Mouse (Mus musculus) CH12.LX (cell line): ENCODE data around the gene Dnaaf1. TPM values are rescaled to one million over a fixed set of nuclear protein-coding genes. Genes with fewer than 3 reads are reported as not detected.

Experiments
- DNase-seq: peaks from one replicate; pipeline ENCODE4 v3.0.0-alpha.2; 2013; ENCODE audit errors: extremely low read depth
- H3K27ac ChIP-seq: 2 replicates; pipeline ENCODE4 v1.5.1; 2012; ENCODE audit warnings: low read depth, mild to moderate bottlenecking, control low read depth, moderate library complexity; ENCODE audit not compliant: insufficient read depth
- H3K27me3 ChIP-seq: replicated peaks from 2 replicates; pipeline ENCODE3; 2012; ENCODE audit warnings: inconsistent platforms
- H3K36me3 ChIP-seq, 2 experiments: replicated peaks in 1 of 2; 2 replicates each; pipeline versions ENCODE3 to v1.6.1; 2012; ENCODE audit warnings: inconsistent platforms in 1 of 2, low read length in 1 of 2, mild to moderate bottlenecking in 1 of 2, mixed read lengths in 1 of 2, moderate library complexity in 1 of 2; ENCODE audit not compliant: control insufficient read depth in 1 of 2, insufficient read depth in 1 of 2
- H3K4me1 ChIP-seq, 2 experiments: 2 replicates each; pipeline ENCODE4 v1.6.1; 2012; ENCODE audit warnings: inconsistent platforms in 1 of 2, moderate library complexity in 1 of 2; ENCODE audit not compliant: insufficient read depth in 2 of 2, control insufficient read depth in 1 of 2
- H3K4me2 ChIP-seq: 2 replicates; pipeline ENCODE4 v1.6.1; 2012; ENCODE audit warnings: low read depth, mild to moderate bottlenecking, control low read depth; ENCODE audit not compliant: poor library complexity, insufficient read depth, severe bottlenecking
- H3K4me3 ChIP-seq, 3 experiments: fragments of 150-350 bp in 1 of 3; sonication (generic) in 1 of 3; replicated peaks in 1 of 3; 2 replicates each; pipeline versions ENCODE3 to v1.5.1; 2011 to 2012; ENCODE audit warnings: low read depth in 2 of 3, low read length in 2 of 3, mild to moderate bottlenecking in 2 of 3, moderate library complexity in 2 of 3, control low read depth in 1 of 3, improper control_type of control experiment in 1 of 3, inconsistent platforms in 1 of 3, mixed read lengths in 1 of 3; ENCODE audit not compliant: poor library complexity in 1 of 3
- H3K79me2 ChIP-seq: replicated peaks from 2 replicates; pipeline ENCODE4 v1.6.1; 2012; ENCODE audit warnings: mild to moderate bottlenecking, moderate library complexity; ENCODE audit not compliant: control insufficient read depth, poor library complexity, insufficient read depth, severe bottlenecking; ENCODE audit errors: extremely low read depth
- H3K9ac ChIP-seq: 2 replicates; pipeline ENCODE4 v1.6.1; 2012; ENCODE audit warnings: low read depth, mild to moderate bottlenecking, control low read depth, moderate library complexity; ENCODE audit not compliant: insufficient read depth
- H3K9me3 ChIP-seq: replicated peaks from 2 replicates; pipeline ENCODE3; 2012; ENCODE audit warnings: low read length, inconsistent platforms, mixed read lengths
- BHLHE40 ChIP-seq: IDR thresholded peaks from 2 replicates; pipeline ENCODE4 v1.6.1; 2011; ENCODE audit warnings: mild to moderate bottlenecking, low read depth, low read length, improper control_type of control experiment
- CHD1 ChIP-seq: IDR thresholded peaks from 2 replicates; pipeline ENCODE4 v1.6.1; 2012; ENCODE audit warnings: low read depth, low read length, improper control_type of control experiment, inconsistent platforms
- CHD2 ChIP-seq: IDR thresholded peaks from 2 replicates; pipeline ENCODE4 v1.6.1; 2011; ENCODE audit warnings: low read length, improper control_type of control experiment
- E2F4 ChIP-seq: IDR thresholded peaks from 2 replicates; pipeline ENCODE4 v1.6.1; 2011; ENCODE audit warnings: low read depth, low read length, improper control_type of control experiment; ENCODE audit not compliant: insufficient replicate concordance
- EP300 ChIP-seq: IDR thresholded peaks from 2 replicates; pipeline ENCODE4 v1.6.1; 2011; ENCODE audit warnings: low read length, improper control_type of control experiment
- GABPA ChIP-seq: IDR thresholded peaks from 2 replicates; pipeline ENCODE4 v1.6.1; 2012; ENCODE audit warnings: low read depth, low read length, improper control_type of control experiment, inconsistent platforms; ENCODE audit not compliant: insufficient replicate concordance
- HCFC1 ChIP-seq: IDR thresholded peaks from 2 replicates; pipeline ENCODE4 v1.6.1; 2012; ENCODE audit warnings: low read depth, mild to moderate bottlenecking, inconsistent platforms, low read length, improper control_type of control experiment
- IRF4 ChIP-seq: IDR thresholded peaks from 2 replicates; pipeline ENCODE4 v1.6.1; 2014; ENCODE audit warnings: low read depth, mild to moderate bottlenecking, inconsistent platforms, low read length, improper control_type of control experiment
- JUND ChIP-seq: conservative IDR thresholded peaks from 2 replicates; pipeline ENCODE4 v1.6.1; 2011; ENCODE audit warnings: low read depth, low read length, improper control_type of control experiment
- MAX ChIP-seq: IDR thresholded peaks from 2 replicates; pipeline ENCODE4 v1.6.1; 2011; ENCODE audit warnings: low read length, improper control_type of control experiment
- MEF2A ChIP-seq: IDR thresholded peaks from 2 replicates; pipeline ENCODE4 v1.6.1; 2014; ENCODE audit warnings: low read depth, mild to moderate bottlenecking, inconsistent platforms, low read length, improper control_type of control experiment, borderline replicate concordance
- MXI1 ChIP-seq: IDR thresholded peaks from 2 replicates; pipeline ENCODE4 v1.6.1; 2011; ENCODE audit warnings: mild to moderate bottlenecking, low read depth, low read length, improper control_type of control experiment
- NRF1 ChIP-seq: IDR thresholded peaks from 2 replicates; pipeline ENCODE4 v1.6.1; 2014; ENCODE audit warnings: low read depth, mild to moderate bottlenecking, inconsistent platforms, low read length, improper control_type of control experiment, moderate library complexity
- POLR2AphosphoS2 ChIP-seq: IDR thresholded peaks from 2 replicates; pipeline ENCODE4 v1.6.1; 2011; ENCODE audit warnings: low read depth, low read length, improper control_type of control experiment
- RAD21 ChIP-seq: IDR thresholded peaks from 2 replicates; pipeline ENCODE4 v1.6.1; 2011; ENCODE audit warnings: low read depth, mild to moderate bottlenecking, low read length, improper control_type of control experiment, moderate library complexity
- RCOR1 ChIP-seq: conservative IDR thresholded peaks from 2 replicates; pipeline ENCODE4 v1.6.1; 2012; ENCODE audit warnings: low read depth, mild to moderate bottlenecking, inconsistent platforms, low read length, improper control_type of control experiment
- SMC3 ChIP-seq: IDR thresholded peaks from 2 replicates; pipeline ENCODE4 v1.6.1; 2011; ENCODE audit warnings: low read depth, low read length, improper control_type of control experiment
- TBP ChIP-seq: conservative IDR thresholded peaks from 2 replicates; pipeline ENCODE4 v1.6.1; 2011; ENCODE audit warnings: low read depth, low read length, improper control_type of control experiment
- TCF12 ChIP-seq: IDR thresholded peaks from 2 replicates; pipeline ENCODE4 v1.6.1; 2014; ENCODE audit warnings: low read depth, mild to moderate bottlenecking, inconsistent platforms, low read length, improper control_type of control experiment
- UBTF ChIP-seq: IDR thresholded peaks from 2 replicates; pipeline ENCODE4 v1.6.1; 2012; ENCODE audit warnings: low read depth, mild to moderate bottlenecking, inconsistent platforms, low read length, improper control_type of control experiment, moderate library complexity
- USF1 ChIP-seq: IDR thresholded peaks from 2 replicates; pipeline ENCODE4 v1.6.1; 2014; ENCODE audit warnings: low read depth, mild to moderate bottlenecking, inconsistent platforms, low read length, improper control_type of control experiment
- USF2 ChIP-seq: conservative IDR thresholded peaks from 2 replicates; pipeline ENCODE4 v1.6.1; 2011; ENCODE audit warnings: low read depth, low read length, improper control_type of control experiment
- ZC3H11A ChIP-seq: IDR thresholded peaks from 2 replicates; pipeline ENCODE4 v1.6.1; 2012; ENCODE audit warnings: low read depth, mild to moderate bottlenecking, inconsistent platforms, low read length, improper control_type of control experiment
- ZMIZ1 ChIP-seq: IDR thresholded peaks from 2 replicates; pipeline ENCODE4 v1.6.1; 2012; ENCODE audit warnings: low read depth, mild to moderate bottlenecking, inconsistent platforms, low read length, improper control_type of control experiment
- ZNF384 ChIP-seq: IDR thresholded peaks from 2 replicates; pipeline ENCODE4 v1.6.1; 2012; ENCODE audit warnings: low read depth, low read length, improper control_type of control experiment, inconsistent platforms
- dilution Hi-C: fragments of 300-500 bp; cut with MboI; formaldehyde crosslinking; loops from 2 replicates; pipeline ENCODE4 v1.14.3; 2020; ENCODE audit warnings: low sequenced_read_pairs; ENCODE audit not compliant: extremely low pct_unique_long_range_greater_than_20kb, extremely low pct_ligation_motif_present
- in situ Hi-C: fragments of 300-500 bp; cut with MboI; formaldehyde crosslinking; loops from 3 replicates; pipeline ENCODE4 v1.14.3; 2019; ENCODE audit warnings: low sequenced_read_pairs, low pct_ligation_motif_present, low pct_unique_long_range_greater_than_20kb, mixed read lengths
- polyA plus RNA-seq: library from polyadenylated mRNA; unstranded; fragments of >175 nt; gene quantifications from 2 replicates; pipeline ENCODE4 v1.2.1, GENCODE M21; 2012; ENCODE audit warnings: low read depth; ENCODE audit not compliant: insufficient read length
- total RNA-seq, 2 experiments: library from RNA; depleted of rRNA; stranded (reverse); fragments of 300-350 nt in 1 of 2; fragments of >200 nt in 1 of 2; gene quantifications; 2 replicates each; pipeline ENCODE4 v1.2.3; 2012 to 2014

The Dnaaf1 gene
- total and polyA plus RNA-seq, 3 experiments: 0.25 TPM; not detected in 2

DNA sequence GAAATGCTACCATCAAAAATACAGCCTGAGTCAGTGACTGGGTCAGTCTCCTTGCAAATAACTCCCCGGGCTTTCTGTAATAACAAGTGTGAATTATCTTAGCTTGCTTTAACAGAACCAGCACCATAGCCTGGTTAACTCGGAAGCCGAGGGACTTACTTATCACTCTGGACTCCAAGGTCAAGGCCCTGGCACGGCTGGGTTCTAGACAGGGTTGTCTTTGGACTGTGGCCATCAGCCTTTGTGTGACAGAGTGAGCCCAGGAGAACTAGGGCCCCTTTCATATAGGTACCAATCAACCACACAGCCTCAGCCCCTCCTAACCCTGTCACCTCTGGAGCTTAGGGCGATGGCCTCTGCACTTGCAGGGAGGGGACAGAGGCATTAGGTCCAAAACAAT lies 66.0 kb downstream of the Dnaaf1 start:
- DNase-seq: no peak
- H3K4me2 ChIP-seq: no peak overlapping the region
- H3K9me3 ChIP-seq: peaks cover 5% of the 10 kb centered on the region
- no peaks in the 10 kb centered on the region for H3K79me2 ChIP-seq
- H3K4me1 ChIP-seq: no peaks in the 10 kb centered on the region
- H3K27ac ChIP-seq: no peak overlapping the region
- H3K36me3 ChIP-seq: no peaks in the 10 kb centered on the region
- H3K9ac ChIP-seq: no peak overlapping the region
- in situ Hi-C loops (no loop called here), dilution Hi-C loops (no loop called here)
- peaks cover 74% of the 10 kb centered on the region for H3K27me3 ChIP-seq
- H3K4me3 ChIP-seq: no peak overlapping the region
- TF ChIP-seq MXI1: no peak
- no peak for TF ChIP-seq JUND
- TF ChIP-seq SMC3: no peak
- no peak for TF ChIP-seq CHD1
- no peak for TF ChIP-seq MEF2A
- TF ChIP-seq NRF1: no peak
- no peak for TF ChIP-seq E2F4
- TF ChIP-seq BHLHE40: no peak
- TF ChIP-seq TBP: no peak
- TF ChIP-seq ZNF384: no peak
- TF ChIP-seq IRF4: no peak
- no peak for TF ChIP-seq UBTF
- TF ChIP-seq GABPA: no peak
- no peak for TF ChIP-seq USF1
- TF ChIP-seq ZMIZ1: no peak
- TF ChIP-seq CHD2: no peak
- no peak for TF ChIP-seq ZC3H11A
- no peak for TF ChIP-seq MAX

DNA sequence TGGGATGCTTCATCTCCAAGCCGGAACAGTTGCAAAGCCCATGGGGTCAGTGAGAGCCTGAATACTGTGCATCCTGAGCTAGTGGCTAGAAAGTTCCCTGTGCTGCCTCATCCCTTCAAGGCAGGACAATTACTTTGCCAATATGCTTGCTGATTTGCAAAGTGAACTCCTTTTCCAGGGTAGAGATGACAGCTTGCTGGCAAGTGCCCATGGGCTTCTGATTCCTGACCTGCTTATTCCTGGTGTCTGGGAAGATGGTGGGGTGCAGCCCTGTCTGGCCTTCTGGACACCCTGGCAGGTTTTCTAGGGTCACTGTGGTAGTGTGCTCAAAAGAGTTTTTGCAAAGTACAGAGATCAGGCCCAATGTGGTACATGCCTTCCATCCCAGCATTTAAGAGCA lies 67.9 kb downstream of the Dnaaf1 start:
- DNase-seq: no peak
- H3K36me3 ChIP-seq: no peaks in the 10 kb centered on the region
- H3K9me3 ChIP-seq: peaks cover 17% of the 10 kb centered on the region
- no peak overlapping the region for H3K4me2 ChIP-seq
- H3K79me2 ChIP-seq: no peaks in the 10 kb centered on the region
- dilution Hi-C loops: no loop called here
- H3K4me1 ChIP-seq: no peaks in the 10 kb centered on the region
- no peak overlapping the region for H3K9ac ChIP-seq
- no peak overlapping the region for H3K4me3 ChIP-seq
- no peak overlapping the region for H3K27ac ChIP-seq
- TF ChIP-seq RAD21: no peak
- no peak for TF ChIP-seq CHD1
- TF ChIP-seq ZMIZ1: no peak
- no peak for TF ChIP-seq TCF12
- TF ChIP-seq RCOR1: no peak
- TF ChIP-seq BHLHE40: no peak
- TF ChIP-seq HCFC1: no peak
- TF ChIP-seq EP300: no peak
- no peak for TF ChIP-seq E2F4
- no peak for TF ChIP-seq USF2
- no peak for TF ChIP-seq MXI1
- no peak for TF ChIP-seq USF1
- TF ChIP-seq POLR2AphosphoS2: no peak
- TF ChIP-seq TBP: no peak
- peaks cover 59% of the 10 kb centered on the region for H3K27me3 ChIP-seq
- in situ Hi-C loops: no loop called here
